Mouse (Mus musculus): ENCODE results near the gene Tex35. TPM values are rescaled to one million over a fixed set of nuclear protein-coding genes. Genes with fewer than 3 reads are reported as not detected.

Tex35 gene
- 9.3 TPM for polyA plus RNA-seq (2014; fragmentation: Illumina TruSeq; extraction: RNeasy Lipid Tissue Mini Kit (QIAGEN cat#74804); ENCODE audit: low read depth, low replicate concordance)

DNA sequence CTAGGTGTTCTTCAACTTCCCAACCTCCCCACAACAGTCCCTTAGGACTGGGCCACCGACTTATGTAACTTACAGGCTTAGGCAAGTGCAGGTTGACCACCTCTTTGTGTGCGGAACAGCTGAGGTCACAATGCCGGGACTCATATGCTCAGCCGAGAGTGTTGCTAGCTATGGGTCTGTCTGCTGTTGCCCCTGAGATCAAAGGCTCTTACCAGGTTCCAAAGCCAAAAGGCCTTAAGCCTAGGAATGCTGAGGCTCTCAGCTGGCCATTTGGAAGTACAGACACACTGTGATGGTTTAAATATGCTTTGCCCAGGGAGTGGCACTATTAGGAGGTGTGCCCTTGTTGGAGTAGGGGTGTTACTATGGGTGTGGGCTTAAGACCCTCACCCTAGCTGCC is at the start of gene Tex35:
TSS of gene Tex35 (minus strand) at position 101 of the 400 bp plus-strand sequence.

Other genes starting within 250 kb of the Tex35 start
- 16.8 TPM for gene Ralgps2, start 169.1 kb downstream of the Tex35 start, polyA plus RNA-seq (2014; fragmentation: Illumina TruSeq; extraction: RNeasy Lipid Tissue Mini Kit (QIAGEN cat#74804); ENCODE audit: low read depth, low replicate concordance)